Comparison of ENCODE assay signal across 9 mouse cellular contexts in genomic region chr15:103340786-103341185, GRCm38 (mm10). TPM values are rescaled to one million over a fixed set of nuclear protein-coding genes. Genes with fewer than 3 reads are reported as not detected.
DNase-seq lines count a peak whose midpoint lies in the region; ATAC-seq and TF ChIP-seq lines count a peak whose summit lies in the region.
"Had no signal": no experiment of that assay in that cellular context is flagged by ENCODE, and none has a peak within 500 bp of the region (broad histone marks: within the 10 kb centered on the region; RNA-seq: fewer than 3 reads in every experiment).

No protein-coding gene starts in this region.

- no peaks in the 10 kb centered on the region for H3K4me1 ChIP-seq in intestine, postnatal 0 days (replicated peaks; ENCODE audit: control insufficient read depth, insufficient read depth, low read length)
- peaks cover 6% of the 10 kb centered on the region; the same call in 1 of the 2 replicates for H3K4me1 ChIP-seq in intestine, embryonic 16.5 days (ENCODE audit: control insufficient read depth, insufficient read depth, low read length)
- H3K4me1 ChIP-seq in hindbrain, embryonic 15.5 days (replicated peaks) = peaks cover 30% of the 10 kb centered on the region

- no peak for ATAC-seq in intestine, postnatal 0 days
- ATAC-seq in intestine, embryonic 16.5 days = no peak
- ATAC-seq in hindbrain, embryonic 15.5 days (ENCODE audit: low FRiP score, low read depth) = no peak

- WGBS in intestine, postnatal 0 days = 28% methylated on average over 4 of the region's 4 CpGs
- WGBS in intestine, embryonic 16.5 days = 24% methylated on average over 4 of the region's 4 CpGs
- WGBS in hindbrain, embryonic 15.5 days = 18% methylated on average over 4 of the region's 4 CpGs

- H3K9me3 ChIP-seq in intestine, postnatal 0 days (ENCODE audit: control insufficient read depth) = no peaks in the 10 kb centered on the region
- H3K9me3 ChIP-seq in intestine, embryonic 16.5 days (ENCODE audit: control insufficient read depth, low read length) = no peaks in the 10 kb centered on the region
- no peaks in the 10 kb centered on the region for H3K9me3 ChIP-seq in hindbrain, embryonic 15.5 days

- H3K27me3 ChIP-seq in intestine, postnatal 0 days (replicated peaks; ENCODE audit: control insufficient read depth, insufficient read depth, low read length) = peaks cover 33% of the 10 kb centered on the region
- peaks cover 31% of the 10 kb centered on the region for H3K27me3 ChIP-seq in intestine, embryonic 16.5 days (replicated peaks; ENCODE audit: control insufficient read depth, insufficient read depth, low read length)
- no peaks in the 10 kb centered on the region for H3K27me3 ChIP-seq in hindbrain, embryonic 15.5 days

- peak; percentile 41 for TF ChIP-seq CTCF in intestine, postnatal 0 days (IDR thresholded peaks at IDR 0.05; ENCODE audit: low read depth)

- H3K4me3 ChIP-seq in intestine, postnatal 0 days (ENCODE audit: low read depth, low read length) = no peak overlapping the region
- no peak overlapping the region for H3K4me3 ChIP-seq in intestine, embryonic 16.5 days (ENCODE audit: low read length)
- peak overlapping the region; percentile 69 for H3K4me3 ChIP-seq in hindbrain, embryonic 15.5 days

- DNase-seq in ZHBTc4 (ENCODE audit: low read depth, low spot score) = peak; percentile 65
- peak; percentile 32 for DNase-seq in naive thymus-derived CD4-positive, alpha-beta T cell, adult 2 months (ENCODE audit: low read depth)
- DNase-seq in kidney, adult 18-20 months = no peak
- no peak for DNase-seq in adrenal gland, adult 2 months
- no peak for DNase-seq in cerebellum, postnatal 14 days

- H3K36me3 ChIP-seq in intestine, postnatal 0 days (ENCODE audit: control insufficient read depth, insufficient read depth) = peaks cover 6% of the 10 kb centered on the region
- no peaks in the 10 kb centered on the region; the same call in 1 of the 2 replicates for H3K36me3 ChIP-seq in intestine, embryonic 16.5 days (ENCODE audit: control insufficient read depth, insufficient read depth, low read length)
- H3K36me3 ChIP-seq in hindbrain, embryonic 15.5 days = no peaks in the 10 kb centered on the region

- H3K27ac ChIP-seq in intestine, postnatal 0 days (ENCODE audit: low read depth, low read length) = no peak overlapping the region
- H3K27ac ChIP-seq in intestine, embryonic 16.5 days (ENCODE audit: low read length) = no peak overlapping the region
- no peak overlapping the region for H3K27ac ChIP-seq in hindbrain, embryonic 15.5 days (replicated peaks)

- H3K4me2 ChIP-seq in intestine, postnatal 0 days (replicated peaks; ENCODE audit: low read depth) = no peak overlapping the region
- no peak overlapping the region for H3K4me2 ChIP-seq in intestine, embryonic 16.5 days (ENCODE audit: low read depth, low read length)
- peak overlapping the region; percentile 80 for H3K4me2 ChIP-seq in hindbrain, embryonic 15.5 days

- no peak overlapping the region for H3K9ac ChIP-seq in intestine, postnatal 0 days (ENCODE audit: low read depth, low read length)
- no peak overlapping the region for H3K9ac ChIP-seq in intestine, embryonic 16.5 days (ENCODE audit: low read depth, low read length)
- no peak overlapping the region for H3K9ac ChIP-seq in hindbrain, embryonic 15.5 days

RNA-seq across cellular contexts. Expression of gene Zfp385a, which starts 0.9 kb away (rescaled TPM):
- 2.9 and 3.1 TPM in 2 replicates for polyA plus RNA-seq in intestine, postnatal 0 days (2015; fragmentation: Nextera tagmentation; extraction: Ambion mirVana)
- polyA plus RNA-seq in intestine, embryonic 16.5 days (2015; fragmentation: Nextera tagmentation; extraction: Ambion mirVana) = 3.6 and 4.1 TPM in 2 replicates
- 22.6 and 26.6 TPM in 2 replicates for polyA plus RNA-seq in hindbrain, embryonic 15.5 days (2015; fragmentation: Nextera tagmentation; extraction: Ambion mirVana)
- total RNA-seq in adrenal gland, adult 2 months (2021) = 10 to 100 TPM; 10.1 to 18.3 TPM
- 16.7 and 17.1 TPM in 2 replicates for polyA plus RNA-seq in adrenal gland, adult 2 months (2012; rRNA removed)

RNA-seq across cellular contexts. Expression of gene Itga5, which starts 25.8 kb away (rescaled TPM):
- 25.0 and 25.8 TPM in 2 replicates for polyA plus RNA-seq in intestine, postnatal 0 days (2015; fragmentation: Nextera tagmentation; extraction: Ambion mirVana)
- 40.3 and 43.0 TPM in 2 replicates for polyA plus RNA-seq in intestine, embryonic 16.5 days (2015; fragmentation: Nextera tagmentation; extraction: Ambion mirVana)
- polyA plus RNA-seq in hindbrain, embryonic 15.5 days (2015; fragmentation: Nextera tagmentation; extraction: Ambion mirVana) = 7.4 and 7.9 TPM in 2 replicates
- total RNA-seq in adrenal gland, adult 2 months (2021) = 10 to 100 TPM; 28.4 to 36.0 TPM
- 28.5 and 33.7 TPM in 2 replicates for polyA plus RNA-seq in adrenal gland, adult 2 months (2012; rRNA removed)

RNA-seq across cellular contexts. Expression of gene Gpr84, which starts 30.4 kb away (rescaled TPM):
- not detected in 2 replicates for polyA plus RNA-seq in intestine, postnatal 0 days (2015; fragmentation: Nextera tagmentation; extraction: Ambion mirVana)
- 0.09 and 0.20 TPM in 2 replicates for polyA plus RNA-seq in intestine, embryonic 16.5 days (2015; fragmentation: Nextera tagmentation; extraction: Ambion mirVana)
- polyA plus RNA-seq in hindbrain, embryonic 15.5 days (2015; fragmentation: Nextera tagmentation; extraction: Ambion mirVana) = 0.41 and 0.44 TPM in 2 replicates
- total RNA-seq in adrenal gland, adult 2 months (2021) = not detected
- polyA plus RNA-seq in adrenal gland, adult 2 months (2012; rRNA removed) = 0.09 and 0.15 TPM in 2 replicates
- polyA plus RNA-seq: embryonic facial prominence, embryonic 11.5 days had no signal

Comparison
In these comparisons a context has a peak if more than half of its experiments do, and no peak if none do; other contexts are left out.
1. DNase-seq: peak in ZHBTc4 (single experiment) and naive thymus-derived CD4-positive, alpha-beta T cell, adult 2 months (single experiment); none in kidney, adult 18-20 months (single experiment), adrenal gland, adult 2 months (single experiment) and cerebellum, postnatal 14 days (0 of 2).